ENCODE assay signal across 26 mouse cellular contexts in genomic region chr1:34468500-34468899, GRCm38 (mm10). TPM values are rescaled to one million over a fixed set of nuclear protein-coding genes. Genes with fewer than 3 reads are reported as not detected.
"Had no signal": no experiment of that assay in that cellular context is flagged by ENCODE, and none has a peak within 500 bp of the region (broad histone marks: within the 10 kb centered on the region; RNA-seq: fewer than 3 reads in every experiment).

No protein-coding gene starts in this region.

- DNase-seq: kidney, adult 9 months; kidney, postnatal 14 days; kidney, postnatal 4 days; left cerebral cortex, postnatal 4 days; liver; lung, adult 2 months; lung, postnatal 36 days; midbrain, embryonic 14.5 days; thymus, adult 18-20 months; thymus, postnatal 36 days had no signal

- H3K9me3 ChIP-seq: limb, embryonic 13.5 days; liver, embryonic 12.5 days; liver, embryonic 15.5 days had no signal

- H3K36me3 ChIP-seq: limb, embryonic 13.5 days; liver, embryonic 12.5 days; liver, embryonic 15.5 days had no signal

- H3K4me3 ChIP-seq: limb, embryonic 13.5 days; liver, embryonic 12.5 days; liver, embryonic 15.5 days had no signal

- H3K4me2 ChIP-seq: limb, embryonic 13.5 days; liver, embryonic 12.5 days; liver, embryonic 15.5 days; midbrain, embryonic 11.5 days had no signal

- ATAC-seq: liver, embryonic 12.5 days had no signal

- H3K27ac ChIP-seq: limb, embryonic 13.5 days; liver, embryonic 12.5 days; liver, embryonic 15.5 days had no signal

- H3K9ac ChIP-seq: limb, embryonic 13.5 days; liver, embryonic 12.5 days; liver, embryonic 15.5 days had no signal

RNA-seq across cellular contexts. Expression of gene Prss39, which starts 29.7 kb away (rescaled TPM):
- total RNA-seq: layer of hippocampus, adult 18-20 months; layer of hippocampus, postnatal 14 days; left cerebral cortex, adult 8-10 months; left cerebral cortex, postnatal 14 days; left cerebral cortex, postnatal 4 days; megakaryocyte progenitor cell, adult 5-6 weeks; midbrain, postnatal 0 days had no signal
- polyA plus RNA-seq: kidney, embryonic 16.5 days; limb, embryonic 13.5 days; liver, embryonic 12.5 days; liver, embryonic 15.5 days; midbrain, embryonic 11.5 days; midbrain, embryonic 14.5 days; midbrain, postnatal 0 days; neural tube, embryonic 11.5 days; neural tube, embryonic 14.5 days; small intestine, adult 2 months; stomach, embryonic 16.5 days; urinary bladder, adult 2 months had no signal
